Mouse (Mus musculus): ENCODE data around the gene Fam193b. TPM values are rescaled to one million over a fixed set of nuclear protein-coding genes. Genes with fewer than 3 reads are reported as not detected.

Fam193b gene
- polyA plus RNA-seq, 1 experiment from 2014 or later, result 48.3 TPM

DNA sequence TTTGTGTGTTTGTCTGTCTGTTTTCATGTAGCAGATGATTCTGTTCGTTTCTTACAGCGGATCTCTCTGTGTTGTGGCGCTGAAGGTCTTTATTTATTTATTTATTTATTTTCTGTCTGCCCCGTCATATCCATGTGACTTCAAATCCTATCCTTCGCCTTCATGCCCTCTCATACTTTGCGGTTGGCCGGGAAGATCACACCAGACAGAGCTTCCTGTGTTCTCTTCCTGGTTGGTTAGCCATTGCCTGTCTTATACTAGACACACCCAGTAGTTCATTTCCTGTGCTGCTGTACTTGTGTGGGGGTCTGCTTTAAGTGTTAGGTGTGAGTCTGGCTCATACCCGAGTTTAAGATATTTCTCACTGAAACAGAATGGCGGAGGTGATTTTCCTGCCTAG, 29.7 kb upstream of the Fam193b start:
- ATAC-seq, result no peak; the same call in 1 of the 2 replicates
- H3K27ac ChIP-seq (ENCODE audit: low read length), result peak overlapping the region; percentile 81

GRCm38 (mm10) chr13:55599566-55600540, 28.9 kb upstream of the Fam193b start, which contains the start of gene B4galt7:
B4galt7 (plus strand) TSS chr13:55599896.
- peaks cover 21% of the 10 kb centered on the region for H3K4me1 ChIP-seq (ENCODE audit: control insufficient read depth, insufficient read depth, low read length)
- ATAC-seq, result peak; percentile 90
- H3K9ac ChIP-seq (ENCODE audit: low read depth, low read length), result peak within 1 kb of the TSS; percentile 94
- H3K9me3 ChIP-seq (replicated peaks; ENCODE audit: control insufficient read depth, low read length, poor library complexity, severe bottlenecking), result no peaks in the 10 kb centered on the region
- peaks cover 22% of the 10 kb centered on the region for H3K36me3 ChIP-seq (ENCODE audit: control insufficient read depth, insufficient read depth, low read length)
- H3K4me3 ChIP-seq (ENCODE audit: low read depth, low read length), result peak within 1 kb of the TSS; percentile 95
- H3K4me2 ChIP-seq (ENCODE audit: low read length), result peak within 1 kb of the TSS; percentile 76
- no peaks in the 10 kb centered on the region for H3K27me3 ChIP-seq (ENCODE audit: control insufficient read depth, insufficient read depth, low read depth, low read length)
- WGBS, result 9% methylated on average over 45 of the region's 51 CpGs
- peak within 1 kb of the TSS; percentile 81 for H3K27ac ChIP-seq (ENCODE audit: low read length)

More for the DNA sequence above, 29.7 kb upstream of the Fam193b start:
- H3K4me1 ChIP-seq (ENCODE audit: control insufficient read depth, insufficient read depth, low read length), result peaks cover 21% of the 10 kb centered on the region
- WGBS, result 20% methylated on average over 9 of the region's 9 CpGs
- H3K4me3 ChIP-seq (ENCODE audit: low read depth, low read length), result peak overlapping the region; percentile 95
- peak overlapping the region; percentile 76 for H3K4me2 ChIP-seq (ENCODE audit: low read length)
- H3K27me3 ChIP-seq (ENCODE audit: control insufficient read depth, insufficient read depth, low read depth, low read length), result no peaks in the 10 kb centered on the region
- H3K36me3 ChIP-seq (ENCODE audit: control insufficient read depth, insufficient read depth, low read length), result peaks cover 16% of the 10 kb centered on the region
- peak overlapping the region; percentile 94 for H3K9ac ChIP-seq (ENCODE audit: low read depth, low read length)
- H3K9me3 ChIP-seq (replicated peaks; ENCODE audit: control insufficient read depth, low read length, poor library complexity, severe bottlenecking), result no peaks in the 10 kb centered on the region

- Histone ChIP-seq H3K27ac (ENCODE audit: low read length) (no peak overlapping the region), H3K36me3 (ENCODE audit: control insufficient read depth, insufficient read depth, low read length) (peaks cover 17% of the 10 kb centered on the region), H3K4me1 (ENCODE audit: control insufficient read depth, insufficient read depth, low read length) (peaks cover 27% of the 10 kb centered on the region), H3K9me3 (replicated peaks; ENCODE audit: control insufficient read depth, low read length, poor library complexity, severe bottlenecking) (no peaks in the 10 kb centered on the region), H3K9ac (ENCODE audit: low read depth, low read length) (no peak overlapping the region), H3K27me3 (ENCODE audit: control insufficient read depth, insufficient read depth, low read depth, low read length) (no peaks in the 10 kb centered on the region), H3K4me2 (ENCODE audit: low read length) (no peak overlapping the region), H3K4me3 (ENCODE audit: low read depth, low read length) (no peak overlapping the region)
- WGBS, result 94% methylated on average over 12 of the region's 12 CpGs
- ATAC-seq, result no peak
These were observed 25.9 kb upstream of the Fam193b start for GRCm38 (mm10) chr13:55596802-55597201.

DNA sequence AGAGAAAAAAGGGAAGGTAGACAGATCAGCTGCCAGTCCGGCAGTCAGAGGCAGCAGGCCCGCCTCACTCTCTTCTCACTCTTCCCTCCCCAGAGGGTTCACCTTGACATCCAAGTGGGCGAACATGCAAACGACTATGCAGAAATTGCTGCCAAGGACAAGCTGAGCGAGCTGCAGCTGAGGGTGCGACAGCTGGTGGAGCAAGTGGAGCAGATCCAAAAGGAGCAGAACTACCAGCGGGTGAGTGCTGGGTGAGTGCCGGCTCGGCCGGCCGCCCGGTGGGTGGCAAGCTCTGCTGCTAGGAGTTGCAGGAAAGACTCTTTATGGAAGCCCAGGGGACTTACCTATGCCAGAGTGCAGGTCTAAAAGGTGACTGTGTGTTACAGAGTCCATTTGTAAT, 24.5 kb upstream of the Fam193b start:
- H3K4me1 ChIP-seq (ENCODE audit: control insufficient read depth, insufficient read depth, low read length), result peaks cover 15% of the 10 kb centered on the region
- H3K4me2 ChIP-seq (ENCODE audit: low read length), result no peak overlapping the region
- H3K36me3 ChIP-seq (ENCODE audit: control insufficient read depth, insufficient read depth, low read length), result peaks cover 17% of the 10 kb centered on the region
- H3K9ac ChIP-seq (ENCODE audit: low read depth, low read length), result no peak overlapping the region
- WGBS, result 79% methylated on average over 12 of the region's 12 CpGs
- no peaks in the 10 kb centered on the region for H3K9me3 ChIP-seq (replicated peaks; ENCODE audit: control insufficient read depth, low read length, poor library complexity, severe bottlenecking)
- H3K27me3 ChIP-seq (ENCODE audit: control insufficient read depth, insufficient read depth, low read depth, low read length), result peaks cover 3% of the 10 kb centered on the region; the same call in 1 of the 2 replicates
- H3K27ac ChIP-seq (ENCODE audit: low read length), result no peak overlapping the region
- H3K4me3 ChIP-seq (ENCODE audit: low read depth, low read length), result no peak overlapping the region
- no peak for ATAC-seq

GRCm38 (mm10) chr13:55593254-55593747, 22.4 kb upstream of the Fam193b start:
- under 1% methylated on average over 31 of the region's 31 CpGs for WGBS
- Histone ChIP-seq H3K4me3 (ENCODE audit: low read depth, low read length) (peak overlapping the region; percentile 84), H3K27me3 (ENCODE audit: control insufficient read depth, insufficient read depth, low read depth, low read length) (peaks cover 3% of the 10 kb centered on the region; the same call in 1 of the 2 replicates), H3K4me1 (ENCODE audit: control insufficient read depth, insufficient read depth, low read length) (peaks cover 11% of the 10 kb centered on the region), H3K27ac (ENCODE audit: low read length) (peak overlapping the region; percentile 79), H3K9me3 (replicated peaks; ENCODE audit: control insufficient read depth, low read length, poor library complexity, severe bottlenecking) (no peaks in the 10 kb centered on the region), H3K9ac (ENCODE audit: low read depth, low read length) (peak overlapping the region; percentile 73), H3K4me2 (ENCODE audit: low read length) (peak overlapping the region; percentile 74), H3K36me3 (ENCODE audit: control insufficient read depth, insufficient read depth, low read length) (peaks cover 17% of the 10 kb centered on the region)
- ATAC-seq, result peak; percentile 53; the same call in 1 of the 2 replicates

- H3K4me1 ChIP-seq (ENCODE audit: control insufficient read depth, insufficient read depth, low read length), result peaks cover 11% of the 10 kb centered on the region
- H3K4me3 ChIP-seq (ENCODE audit: low read depth, low read length), result peak overlapping the region; percentile 84
- no peaks in the 10 kb centered on the region for H3K9me3 ChIP-seq (replicated peaks; ENCODE audit: control insufficient read depth, low read length, poor library complexity, severe bottlenecking)
- H3K36me3 ChIP-seq (ENCODE audit: control insufficient read depth, insufficient read depth, low read length), result peaks cover 14% of the 10 kb centered on the region
- peak overlapping the region; percentile 79 for H3K27ac ChIP-seq (ENCODE audit: low read length)
- peak overlapping the region; percentile 73 for H3K9ac ChIP-seq (ENCODE audit: low read depth, low read length)
- ATAC-seq, result peak; percentile 99
- WGBS, result 4% methylated on average over 28 of the region's 29 CpGs
- peak overlapping the region; percentile 74 for H3K4me2 ChIP-seq (ENCODE audit: low read length)
- H3K27me3 ChIP-seq (ENCODE audit: control insufficient read depth, insufficient read depth, low read depth, low read length), result peaks cover 3% of the 10 kb centered on the region; the same call in 1 of the 2 replicates
These were observed 21.8 kb upstream of the Fam193b start for GRCm38 (mm10) chr13:55592512-55593253.

GRCm38 (mm10) chr13:55591961-55592490, 21.1 kb upstream of the Fam193b start:
- H3K4me2 ChIP-seq (ENCODE audit: low read length), result peak overlapping the region; percentile 52
- 80% methylated on average over 4 of the region's 4 CpGs for WGBS
- peak; percentile 30; the same call in 1 of the 2 replicates for ATAC-seq
- H3K27ac ChIP-seq (ENCODE audit: low read length), result no peak overlapping the region; the same call in 1 of the 2 replicates
- H3K36me3 ChIP-seq (ENCODE audit: control insufficient read depth, insufficient read depth, low read length), result peaks cover 13% of the 10 kb centered on the region
- peaks cover 11% of the 10 kb centered on the region for H3K4me1 ChIP-seq (ENCODE audit: control insufficient read depth, insufficient read depth, low read length)
- no peak overlapping the region for H3K4me3 ChIP-seq (ENCODE audit: low read depth, low read length)
- H3K9ac ChIP-seq (ENCODE audit: low read depth, low read length), result no peak overlapping the region
- H3K27me3 ChIP-seq (ENCODE audit: control insufficient read depth, insufficient read depth, low read depth, low read length), result peaks cover 3% of the 10 kb centered on the region; the same call in 1 of the 2 replicates
- H3K9me3 ChIP-seq (replicated peaks; ENCODE audit: control insufficient read depth, low read length, poor library complexity, severe bottlenecking), result no peaks in the 10 kb centered on the region

- Histone ChIP-seq H3K27ac (ENCODE audit: low read length) (no peak overlapping the region), H3K27me3 (ENCODE audit: control insufficient read depth, insufficient read depth, low read depth, low read length) (no peaks in the 10 kb centered on the region), H3K9me3 (replicated peaks; ENCODE audit: control insufficient read depth, low read length, poor library complexity, severe bottlenecking) (no peaks in the 10 kb centered on the region), H3K36me3 (ENCODE audit: control insufficient read depth, insufficient read depth, low read length) (no peaks in the 10 kb centered on the region), H3K4me3 (ENCODE audit: low read depth, low read length) (no peak overlapping the region), H3K4me2 (ENCODE audit: low read length) (no peak overlapping the region), H3K4me1 (ENCODE audit: control insufficient read depth, insufficient read depth, low read length) (no peaks in the 10 kb centered on the region), H3K9ac (ENCODE audit: low read depth, low read length) (no peak overlapping the region)
- ATAC-seq, result no peak
- 77% methylated on average over 4 of the region's 4 CpGs for WGBS
These were observed 7.2 kb upstream of the Fam193b start for GRCm38 (mm10) chr13:55578086-55578485.
